Mouse (Mus musculus): ENCODE data around the gene Lrrc31. TPM values are rescaled to one million over a fixed set of nuclear protein-coding genes. Genes with fewer than 3 reads are reported as not detected.
A peak's percentile ranks its signal among the peaks of the same experiment; 100 is the strongest.
"Not testable (repeated sequence)": the region's sequence is repeated elsewhere in the genome, so short reads cannot be mapped to it uniquely, and the experiment has no call there.

The Lrrc31 gene
- not detected for total RNA-seq (2021)
- long read RNA-seq, experiment 1 = 0 reads
- long read RNA-seq, experiment 2 = 0 reads

DNA sequence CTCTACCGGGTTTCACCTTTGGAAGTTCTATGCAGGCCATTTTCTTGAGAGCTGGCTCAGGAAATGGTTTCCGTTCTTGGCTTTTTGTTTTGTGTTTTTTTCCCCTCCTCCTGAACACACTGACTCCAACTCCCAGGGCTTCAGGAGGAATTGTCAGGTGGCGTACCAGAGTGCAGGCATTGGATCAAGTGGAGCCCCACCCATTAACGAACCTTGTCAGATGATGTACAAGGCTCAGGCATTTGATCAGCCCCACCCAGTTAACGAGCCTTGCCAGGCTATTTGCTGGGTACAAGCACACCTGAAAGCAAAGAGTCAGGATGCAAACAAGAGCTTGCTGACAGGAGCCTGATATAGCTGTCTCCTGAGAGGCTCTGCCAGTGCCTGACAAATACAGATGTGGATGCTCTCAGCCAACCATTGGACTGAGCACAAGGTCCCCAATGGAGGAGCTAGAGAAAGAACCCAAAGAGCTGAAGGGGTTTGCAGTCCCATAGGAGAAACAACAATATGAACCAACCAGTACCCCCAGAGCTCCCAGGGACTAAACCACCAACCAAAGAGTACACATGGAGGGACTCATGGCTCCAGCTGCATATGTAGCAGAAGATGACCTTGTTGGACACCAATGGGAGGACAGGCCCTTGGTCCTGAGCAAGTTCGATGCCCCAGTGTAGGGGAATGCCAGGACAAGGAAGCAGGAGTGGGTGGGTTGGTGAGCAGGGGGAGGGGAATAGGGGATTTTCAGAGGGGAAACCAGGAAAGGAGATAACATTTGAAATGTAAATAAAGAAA is at the start of gene Lrrc31:
TSS of gene Lrrc31 (minus strand) at position 133 of the 795 bp plus-strand sequence.
- DNase-seq (ENCODE audit: low spot score) = not testable (repeated sequence)

DNA sequence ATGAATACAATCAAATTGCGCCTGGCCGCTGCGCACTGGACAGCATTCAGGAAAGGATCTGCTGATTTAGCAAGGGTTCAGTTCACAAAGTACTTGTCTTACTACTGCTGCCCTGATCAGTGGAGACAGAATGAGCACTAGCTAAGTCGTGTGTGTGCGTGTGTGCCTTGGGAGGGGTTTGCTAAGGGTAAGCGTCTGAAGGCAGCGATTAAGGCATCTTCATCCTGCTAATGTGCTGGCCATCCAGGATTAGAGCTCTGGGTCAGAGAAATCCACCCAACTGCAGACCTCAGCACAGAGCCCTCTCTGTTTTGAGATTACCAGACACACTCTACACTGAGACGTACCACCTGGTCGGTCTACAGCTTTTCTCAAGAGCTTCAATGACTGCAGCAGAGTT is 48.7 kb upstream of the Lrrc31 start:
- no peak for DNase-seq (ENCODE audit: low spot score)

DNA sequence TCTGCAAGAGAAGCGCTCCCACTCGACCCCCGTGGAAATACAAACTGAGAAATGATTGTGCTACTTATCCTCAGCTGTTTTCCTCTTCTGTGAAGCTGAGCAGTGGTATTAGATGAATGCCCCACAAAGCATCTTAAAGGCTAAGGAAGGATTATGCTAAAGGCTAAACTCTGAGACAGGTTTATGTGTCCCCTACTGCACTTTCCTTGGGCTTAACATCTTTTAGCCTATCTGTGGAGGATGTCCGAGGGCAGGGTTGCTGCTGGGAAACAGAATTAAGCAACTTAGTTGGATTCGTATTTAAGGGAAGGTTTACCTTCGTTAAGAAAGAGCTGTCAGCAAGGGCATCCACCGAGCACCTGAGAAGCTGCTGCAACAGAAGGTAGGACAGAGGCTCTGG is 46.4 kb upstream of the Lrrc31 start, which contains the start of gene Samd7:
TSS of gene Samd7 (plus strand) at position 288 of the 400 bp plus-strand sequence.
- DNase-seq (ENCODE audit: low spot score) = no peak

DNA sequence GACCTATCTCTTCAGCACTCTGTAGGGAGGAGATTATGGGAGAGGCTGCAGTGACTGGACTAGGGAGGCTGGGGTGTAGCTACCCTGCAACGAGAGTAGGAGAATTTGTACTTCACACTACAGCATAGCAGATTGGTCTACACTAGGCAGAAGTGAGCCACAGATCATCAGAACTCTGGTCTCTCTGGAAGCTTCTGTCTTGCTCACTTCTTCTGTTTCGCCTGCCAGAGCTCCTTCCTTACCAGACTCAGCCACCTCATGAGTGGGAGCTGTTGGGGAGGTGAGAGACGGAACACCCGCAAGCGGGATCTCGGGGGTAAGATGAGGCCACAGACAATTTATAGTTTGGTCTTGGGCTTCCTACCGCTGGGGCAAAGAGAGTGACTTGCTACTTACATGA is 43.2 kb upstream of the Lrrc31 start:
- no peak for DNase-seq (ENCODE audit: low spot score)

DNA sequence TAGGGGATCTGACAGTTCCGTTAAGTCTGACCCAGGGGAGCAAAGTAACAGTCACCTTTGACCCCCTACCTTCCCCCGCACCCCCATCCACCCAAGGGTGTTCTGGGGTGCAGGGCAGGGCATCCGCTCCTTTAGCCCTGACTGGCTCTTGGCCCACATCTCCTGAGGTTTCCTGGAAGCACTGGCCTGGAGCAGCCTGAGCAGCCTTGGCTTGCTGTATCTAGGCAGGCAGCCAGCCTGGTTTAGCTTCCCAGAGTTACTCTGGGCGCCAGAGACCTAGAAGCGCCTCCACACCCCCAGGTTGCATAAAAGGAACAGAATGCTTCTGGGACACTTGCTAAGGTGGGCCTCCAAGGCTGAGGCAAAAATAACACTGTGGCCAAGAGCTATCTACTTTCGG is 41.7 kb upstream of the Lrrc31 start:
- DNase-seq (ENCODE audit: low spot score) = peak; percentile 78

DNA sequence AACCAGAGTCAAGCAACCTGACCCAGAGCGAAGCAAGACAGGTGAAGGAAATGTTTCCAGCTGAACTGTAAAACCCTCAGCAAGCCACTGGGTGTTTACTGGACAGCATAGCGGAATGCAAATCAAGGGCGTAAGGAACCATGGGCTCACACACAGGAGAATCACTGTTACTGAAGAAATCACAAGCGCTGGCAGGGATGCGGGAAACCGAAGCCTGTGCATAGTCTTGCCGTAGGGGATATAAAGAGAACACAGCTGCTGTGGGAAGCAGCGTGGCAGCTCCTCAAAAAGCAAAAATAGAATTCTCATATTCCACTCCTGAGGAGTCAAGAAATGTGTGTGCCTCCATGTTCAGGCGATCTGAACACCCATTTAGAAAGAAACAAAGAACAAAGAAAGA is 37.2 kb upstream of the Lrrc31 start:
- DNase-seq (ENCODE audit: low spot score) = peak; percentile 60

DNA sequence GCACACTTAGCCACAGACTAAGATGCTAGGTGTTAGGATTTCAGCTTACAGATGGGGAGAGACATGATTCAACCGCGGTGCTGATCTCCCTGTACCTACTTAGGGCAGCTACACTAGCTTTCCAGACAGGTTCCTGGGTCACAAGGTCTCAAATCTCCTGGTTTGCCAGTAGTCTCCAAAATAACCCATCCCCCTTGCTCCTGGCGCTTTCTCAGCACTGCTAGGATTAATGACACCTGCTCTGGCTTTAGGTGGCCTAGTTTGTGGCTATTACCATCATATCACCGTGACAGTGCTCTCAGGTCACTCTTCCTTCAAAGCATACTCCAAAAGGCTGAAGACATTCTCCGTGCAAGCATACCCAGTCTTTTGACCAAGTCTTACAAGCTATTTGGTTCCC is 29.4 kb upstream of the Lrrc31 start:
- DNase-seq (ENCODE audit: low spot score) = peak; percentile 47

DNA sequence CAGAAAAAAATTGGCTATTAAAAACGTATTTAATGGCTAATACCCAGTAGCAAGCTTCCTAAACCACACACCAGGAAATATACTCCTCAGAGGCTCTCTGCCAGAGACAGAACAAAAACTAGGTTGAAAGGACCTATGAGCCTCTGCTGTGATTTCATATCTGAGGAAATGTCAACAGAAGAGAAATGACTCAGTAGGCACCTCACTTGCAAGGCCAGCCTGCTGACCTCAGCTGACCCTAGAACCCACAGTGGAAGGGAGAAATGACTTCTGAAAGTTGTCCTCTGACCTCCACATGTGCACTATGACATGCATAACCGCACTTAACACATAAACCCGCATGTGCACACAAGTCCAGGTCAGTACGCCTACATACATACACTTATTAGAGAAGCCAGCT is 27.6 kb upstream of the Lrrc31 start:
- DNase-seq (ENCODE audit: low spot score) = no peak

DNA sequence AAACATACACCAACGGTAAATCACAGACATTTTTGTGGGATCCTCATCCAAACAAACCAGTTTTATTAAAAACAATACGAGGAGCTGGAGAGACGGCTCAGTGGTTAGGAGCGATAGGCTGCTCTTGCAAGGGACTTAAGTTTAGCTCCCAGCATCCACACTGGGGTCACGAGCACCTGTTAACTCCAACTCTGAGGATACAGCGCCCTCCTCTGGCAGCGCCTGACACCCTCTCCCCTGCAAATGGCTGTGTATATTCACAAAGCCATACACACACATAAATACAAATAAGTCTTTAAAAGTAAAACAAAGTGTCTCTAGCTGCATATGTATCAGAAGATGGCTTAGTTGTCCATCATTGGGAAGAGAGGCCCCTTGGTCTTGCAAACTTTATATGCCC is 25.9 kb upstream of the Lrrc31 start:
- DNase-seq (ENCODE audit: low spot score) = no peak

DNA sequence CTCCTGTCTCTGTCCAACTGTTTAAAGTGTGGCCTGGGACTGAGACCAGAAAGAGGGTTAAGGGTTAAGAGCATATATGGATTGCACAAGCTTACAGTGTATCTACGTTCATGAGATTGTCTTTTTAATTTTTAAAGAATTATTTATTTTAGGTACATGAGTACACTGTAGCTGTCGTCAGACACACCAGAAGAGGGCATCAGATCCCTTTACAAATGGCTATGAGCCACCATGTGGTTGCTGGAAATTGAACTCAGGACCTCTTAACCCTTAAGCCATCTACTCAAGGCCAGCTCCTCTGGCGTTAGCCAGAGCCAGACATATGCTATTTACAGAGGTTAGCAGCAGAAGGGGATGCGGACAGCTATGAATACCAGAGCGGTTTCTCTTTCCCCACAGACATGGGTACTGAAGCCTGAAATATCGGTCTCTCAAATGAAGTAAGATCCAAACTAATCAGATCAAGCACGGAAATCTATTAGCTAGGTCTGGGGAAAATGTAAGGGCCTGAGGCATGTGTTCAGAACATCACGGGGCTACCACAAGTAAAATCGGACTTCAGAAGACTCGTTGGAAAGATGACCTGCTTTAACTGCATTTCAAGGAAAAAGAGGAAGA is 25.3 kb upstream of the Lrrc31 start:
- DNase-seq (ENCODE audit: low spot score) = no peak

DNA sequence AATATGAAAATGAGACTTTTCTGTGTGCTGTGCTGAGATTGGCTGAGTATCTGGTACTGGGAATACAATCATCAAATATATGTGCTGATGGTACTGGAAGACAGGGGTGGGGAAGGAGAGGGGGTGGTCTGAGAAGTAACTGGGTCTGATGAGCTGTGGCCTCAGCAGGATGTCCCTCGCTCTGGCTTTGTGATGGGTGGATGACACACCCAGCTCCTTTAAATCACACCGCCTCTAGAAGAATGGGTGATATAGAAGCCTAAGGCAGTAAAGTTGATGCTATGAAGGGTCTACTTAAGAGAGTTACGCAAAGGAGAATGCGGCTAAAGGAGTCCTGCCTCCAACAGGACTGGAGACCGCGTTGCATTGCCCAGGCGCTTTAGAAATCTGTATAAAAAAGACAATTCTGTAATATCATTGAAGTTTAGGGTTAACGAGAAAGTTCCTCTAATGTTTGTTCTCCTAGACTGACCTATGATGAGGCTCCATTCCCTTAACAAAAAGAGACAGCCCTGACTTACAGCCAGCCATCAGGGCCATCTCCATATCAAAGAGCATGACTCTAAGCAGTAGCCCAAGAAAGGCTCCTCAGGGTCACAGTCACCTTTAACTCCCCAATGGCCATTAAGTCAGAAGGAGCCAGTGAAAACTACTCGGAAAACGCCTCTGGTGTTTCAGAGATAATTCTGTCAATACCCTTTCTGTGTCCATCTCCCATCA is 24.6 kb upstream of the Lrrc31 start:
- DNase-seq (ENCODE audit: low spot score) = no peak

DNA sequence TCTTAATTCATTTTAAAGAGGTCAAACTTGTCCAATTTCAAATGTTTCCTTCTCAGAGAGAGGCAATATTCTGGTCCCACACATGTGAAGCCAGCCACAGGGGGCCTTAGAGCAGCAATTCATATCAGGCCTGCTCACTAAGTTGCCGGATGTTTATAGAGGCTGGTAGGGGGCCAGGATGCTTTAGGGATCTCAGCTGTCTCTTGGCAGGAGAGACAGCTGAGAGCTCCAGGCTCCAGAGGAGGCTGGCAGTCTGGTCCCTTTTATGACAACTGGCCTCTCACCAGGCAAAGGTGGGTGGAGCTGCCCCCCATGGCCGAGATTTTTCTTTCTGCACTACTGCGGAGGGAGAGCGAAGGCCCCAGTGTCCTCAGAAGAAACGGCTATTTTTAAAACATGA is 23.5 kb upstream of the Lrrc31 start:
- DNase-seq (ENCODE audit: low spot score) = peak; percentile 34

DNA sequence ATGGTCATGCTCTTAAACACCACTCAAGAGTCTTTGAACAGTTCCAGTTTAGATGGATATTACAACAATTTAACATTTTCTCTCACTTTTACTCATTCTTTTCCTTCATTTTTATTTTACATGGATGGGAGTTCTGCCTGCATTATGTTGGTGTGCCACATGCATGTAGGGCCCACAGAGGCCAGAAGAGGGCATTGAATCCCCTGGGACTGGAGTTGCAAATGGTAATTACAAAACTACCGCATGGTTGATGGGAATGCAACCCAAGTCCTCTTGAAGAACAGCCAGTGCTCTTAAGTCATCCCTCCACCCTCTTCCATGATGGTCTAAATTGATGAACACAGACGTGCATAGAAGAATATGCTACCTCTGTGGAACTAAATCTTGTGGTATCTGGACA is 22.8 kb upstream of the Lrrc31 start:
- no peak for DNase-seq (ENCODE audit: low spot score)

DNA sequence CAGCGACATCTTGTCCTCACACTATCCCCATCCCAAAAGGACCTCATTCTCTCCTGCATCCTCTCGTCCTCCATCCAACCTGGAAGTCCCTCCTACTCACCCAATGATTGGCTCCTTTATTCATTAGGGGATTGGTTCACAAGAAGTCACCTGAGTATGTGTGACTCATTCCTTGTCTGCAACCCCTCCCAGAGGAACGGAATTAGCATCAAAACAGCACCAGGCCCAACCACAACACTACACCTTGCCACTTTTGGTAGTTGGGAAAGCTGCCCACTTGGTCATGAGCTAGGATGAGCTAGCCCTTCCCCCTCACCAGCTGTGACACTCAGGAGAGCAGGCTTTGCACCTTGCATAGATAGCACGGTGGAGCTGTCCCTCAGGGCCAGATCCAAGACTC is 22.4 kb upstream of the Lrrc31 start:
- no peak for DNase-seq (ENCODE audit: low spot score)

DNA sequence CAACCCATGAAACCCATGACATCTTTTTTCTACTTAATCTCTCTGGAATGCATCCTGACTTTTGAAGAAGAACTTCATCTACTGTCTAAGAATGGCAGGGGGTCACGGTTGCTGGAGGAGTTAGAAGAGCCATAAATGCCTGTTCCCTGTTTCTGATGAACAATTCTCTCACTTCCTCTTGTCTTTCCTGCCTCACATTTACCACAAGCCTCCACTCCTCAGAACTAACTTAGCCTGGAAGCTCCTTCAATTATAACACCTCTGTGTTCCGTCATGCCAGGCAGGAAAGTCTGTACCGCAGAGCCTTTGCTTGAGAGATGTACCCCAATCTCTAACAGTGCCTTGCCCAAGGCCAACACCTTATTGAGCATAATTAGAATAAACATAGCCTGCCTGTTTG is 19.0 kb upstream of the Lrrc31 start:
- DNase-seq (ENCODE audit: low spot score) = no peak

DNA sequence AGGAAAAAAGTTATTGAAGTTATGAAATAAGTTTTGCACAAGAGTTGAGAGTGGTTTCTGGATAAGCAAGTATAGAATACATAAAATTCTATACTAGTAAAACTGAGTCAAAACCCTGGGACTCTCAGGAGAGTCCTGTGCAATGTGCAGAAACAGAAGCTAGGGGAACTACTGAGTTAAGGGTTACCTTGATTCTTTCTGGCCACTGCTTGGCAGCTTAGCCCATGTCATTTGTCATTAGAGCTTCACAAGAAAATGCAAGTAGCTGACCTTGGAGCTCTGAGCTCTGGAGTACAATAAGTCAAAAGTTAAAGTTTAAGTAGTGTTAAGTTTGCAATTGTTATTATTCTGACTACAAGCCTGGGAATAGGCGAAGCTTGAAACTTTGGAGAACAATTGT is 13.7 kb upstream of the Lrrc31 start:
- DNase-seq (ENCODE audit: low spot score) = no peak

DNA sequence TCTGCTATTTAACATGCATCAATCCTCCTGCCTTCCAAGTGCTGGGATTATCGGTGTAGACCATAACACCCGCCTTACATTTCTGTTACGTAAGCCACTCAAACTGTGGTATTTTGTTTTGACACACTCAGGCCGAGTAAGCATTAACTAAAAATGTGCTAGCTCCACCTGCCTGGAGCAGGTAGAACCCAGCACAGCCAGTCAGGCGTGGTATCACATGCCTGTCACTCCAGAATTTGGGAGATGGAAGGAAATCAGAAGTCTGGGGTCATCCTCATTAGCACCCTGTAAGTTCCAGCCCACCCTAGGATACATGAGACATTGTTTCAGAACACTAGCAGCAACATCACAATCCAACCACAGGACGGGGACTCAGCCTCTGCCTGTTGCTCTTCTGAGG is 10.5 kb upstream of the Lrrc31 start:
- no peak for DNase-seq (ENCODE audit: low spot score)

DNA sequence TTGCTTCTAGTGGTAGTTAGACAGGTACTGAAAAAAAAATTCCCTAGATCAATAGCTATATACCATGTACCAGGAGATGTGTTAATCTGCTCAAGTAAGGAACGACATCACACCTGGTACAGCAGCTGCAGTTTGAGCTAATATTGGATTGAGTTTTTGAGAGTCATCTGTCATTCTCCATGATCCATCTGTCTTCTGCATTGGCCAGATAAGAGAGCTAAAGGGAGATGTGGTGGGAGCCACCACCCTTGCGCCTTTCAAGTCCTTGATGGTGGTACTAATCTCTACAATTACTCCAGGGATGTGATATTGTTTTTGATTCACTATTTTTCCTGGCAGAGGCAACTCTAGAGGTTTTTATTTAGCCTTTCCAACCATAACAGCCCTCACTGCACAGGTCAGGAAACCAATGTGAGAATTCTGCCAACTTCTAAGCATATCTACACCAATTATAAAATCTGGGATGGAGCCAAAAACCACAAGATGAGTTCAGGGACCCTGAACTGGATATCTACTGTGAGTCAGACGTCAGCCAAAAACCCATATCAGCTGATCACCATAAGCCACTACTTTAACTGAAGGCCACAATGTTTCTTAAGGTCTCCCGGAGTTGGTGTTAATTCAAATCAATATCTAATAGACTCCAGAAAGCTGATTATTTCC is 7.1 kb upstream of the Lrrc31 start:
- no peak for DNase-seq (ENCODE audit: low spot score)

DNA sequence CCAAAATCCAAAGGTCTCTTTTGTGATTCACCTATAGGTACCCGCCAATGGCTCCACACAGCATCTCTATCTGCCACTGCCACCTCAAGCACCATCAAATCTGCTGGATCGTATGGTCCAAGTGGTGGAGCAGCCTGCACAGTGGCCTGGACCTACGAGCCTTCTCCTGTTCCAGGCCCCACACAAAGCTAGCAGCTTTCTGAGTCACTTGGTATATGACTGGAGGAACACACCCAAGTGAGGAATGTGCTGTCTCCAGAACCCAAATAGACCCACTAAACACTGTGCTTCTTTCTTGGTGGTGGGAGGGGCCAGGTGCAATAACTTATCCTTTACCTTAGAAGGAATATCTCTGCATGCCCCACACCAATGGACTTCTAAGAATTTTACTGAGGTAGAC is 6.3 kb upstream of the Lrrc31 start:
- DNase-seq (ENCODE audit: low spot score) = no peak

DNA sequence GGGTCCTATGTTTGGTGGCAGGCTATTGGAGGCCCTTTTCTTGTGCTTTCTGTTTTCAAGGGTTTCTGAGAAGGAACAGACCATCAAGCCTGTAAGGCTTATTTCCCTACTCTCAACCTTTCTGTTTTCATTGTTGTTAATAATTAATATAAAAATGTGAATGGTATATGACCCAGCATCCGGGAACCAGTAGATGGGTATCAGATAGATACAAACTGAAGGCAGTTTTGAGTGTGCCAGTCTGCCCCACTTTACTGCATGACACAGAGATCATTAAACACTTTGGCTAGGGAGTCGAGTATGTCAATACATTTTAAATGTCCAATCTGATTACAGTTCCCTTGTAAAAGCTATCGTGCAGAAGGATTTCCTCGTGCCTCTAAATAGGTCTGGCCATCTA is 1.8 kb downstream of the Lrrc31 start:
- no peak for DNase-seq (ENCODE audit: low spot score)

DNA sequence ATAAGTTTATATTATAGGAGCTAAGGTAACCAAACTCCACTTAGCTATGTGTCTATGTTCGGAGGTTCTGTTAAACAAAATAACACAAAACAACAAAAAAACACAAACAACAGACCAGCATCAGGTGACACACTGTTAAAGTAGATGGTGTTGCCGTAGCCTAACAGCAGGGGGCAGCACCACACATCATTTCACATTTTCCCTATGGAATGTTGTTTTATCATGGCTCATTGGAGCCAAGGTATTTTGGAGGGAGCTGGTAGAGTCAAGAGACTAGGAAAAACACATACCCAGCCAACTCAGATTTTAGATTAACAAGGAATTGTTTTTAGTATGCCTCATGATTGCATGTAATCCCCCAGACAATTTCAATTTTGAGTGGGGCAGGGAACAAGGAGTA is 3.3 kb downstream of the Lrrc31 start:
- DNase-seq (ENCODE audit: low spot score) = peak; percentile 48

DNA sequence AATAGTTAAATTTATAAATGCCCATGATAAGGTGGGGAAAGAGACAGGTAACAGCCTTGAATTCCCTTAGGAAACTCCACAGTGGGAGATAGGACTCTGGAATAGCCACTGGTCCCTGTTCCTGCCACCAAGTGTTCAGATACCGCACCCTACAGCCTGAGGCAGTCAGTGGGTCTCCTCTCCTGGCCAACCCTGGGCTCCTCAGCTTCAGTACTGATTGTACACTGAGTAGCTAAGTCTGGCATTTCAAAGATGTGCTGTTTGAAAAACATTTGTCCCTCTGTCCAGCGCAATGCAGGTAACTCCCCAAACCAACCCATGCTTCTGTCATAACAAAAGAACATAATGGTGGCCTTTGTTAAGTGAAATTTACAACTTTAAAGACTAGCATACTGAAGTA is 4.0 kb downstream of the Lrrc31 start:
- DNase-seq (ENCODE audit: low spot score) = no peak

Data from gastrocnemius, adult 18-20 months (tissue).